Mouse (Mus musculus) urinary bladder, postnatal 0 days (tissue): Measurements from ENCODE around the gene Ccdc88c. TPM values are rescaled to one million over a fixed set of nuclear protein-coding genes. Genes with fewer than 3 reads are reported as not detected.

ENCODE experiments used
- microRNA counts: library from miRNA; unstranded; fragments of <30 nt; microRNA quantifications from one replicate; lab custom pipeline; 2016
- microRNA-seq: library from miRNA; unstranded; fragments of <30 nt; microRNA quantifications from one replicate; pipeline ENCODE4, GENCODE M21; 2016
- polyA plus RNA-seq: library from polyadenylated mRNA; unstranded; fragments of >200 nt; fragmentation: Nextera tagmentation; extraction: Ambion mirVana; gene quantifications from 2 replicates; pipeline ENCODE4 v1.2.1, GENCODE M21; 2015

Gene Ccdc88c
- 4.4 and 5.1 TPM in 2 replicates for polyA plus RNA-seq

GRCm38 (mm10) chr12:101028954-101029731, at the start of gene Ccdc88c:
Gene Ccdc88c (minus strand): TSS chr12:101029056.

GRCm38 (mm10) chr12:100907598-100908297, 121.1 kb downstream of the Ccdc88c start, which contains the start of gene Gpr68:
Gene Gpr68 (minus strand): TSS chr12:100908198.

MicroRNAs within 50 kb of the gene (microRNA counts, 519-probe panel; counts per million panel counts)
- microRNA mmu-miR-1190 (lab: Ali Mortazavi, UCI), result 777 counts per million, percentile 3 among the panel's probes with 10 or more counts

Small RNAs within 50 kb of the gene (microRNA-seq; reads per million reads assigned to microRNA genes)
- not detected for gene Mir1190

Other genes starting within 250 kb of the Ccdc88c start
- gene Dglucy, start 250.0 kb downstream of the Ccdc88c start, polyA plus RNA-seq, result 11.5 and 12.0 TPM in 2 replicates
- 0.45 and 0.47 TPM in 2 replicates for gene Gpr68, start 120.9 kb downstream of the Ccdc88c start, polyA plus RNA-seq
- gene Ppp4r3a, start 54.6 kb upstream of the Ccdc88c start, polyA plus RNA-seq, result 12.9 and 15.4 TPM in 2 replicates